Comparison of ENCODE assay signal across 27 mouse cellular contexts in the genomic region with DNA sequence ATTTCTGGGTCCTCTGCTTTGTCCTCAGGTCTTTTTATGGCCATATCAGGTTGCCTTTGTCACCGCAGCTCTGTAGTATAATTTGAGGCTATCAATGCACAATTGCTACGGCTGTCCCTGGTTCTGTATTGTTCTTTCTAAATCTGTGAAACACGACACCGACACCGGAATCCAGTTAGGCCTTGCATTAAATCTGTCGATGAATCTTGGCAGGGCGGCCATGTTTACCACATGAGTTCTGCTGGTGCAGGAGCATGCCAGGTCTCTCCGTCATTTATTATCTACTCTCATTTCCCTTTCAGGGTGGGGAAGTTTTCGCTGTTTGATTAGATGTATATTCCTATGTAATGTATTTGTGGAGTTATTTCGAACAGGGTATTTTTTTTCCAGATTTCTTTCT. TPM values are rescaled to one million over a fixed set of nuclear protein-coding genes. Genes with fewer than 3 reads are reported as not detected.
A peak's percentile ranks its signal among the peaks of the same experiment; 100 is the strongest.
DNase-seq lines count a peak whose midpoint lies in the region; ATAC-seq and TF ChIP-seq lines count a peak whose summit lies in the region.
"Had no signal": no experiment of that assay in that cellular context is flagged by ENCODE, and none has a peak within 500 bp of the region (broad histone marks: within the 10 kb centered on the region; RNA-seq: fewer than 3 reads in every experiment).

No protein-coding gene starts in this region.

- H3K9ac ChIP-seq in heart, embryonic 15.5 days: no peak overlapping the region
- H3K9ac ChIP-seq: embryonic facial prominence, embryonic 15.5 days; hindbrain, embryonic 14.5 days; intestine, embryonic 15.5 days had no signal

- H3K4me3 ChIP-seq in gastrocnemius, adult 2 months: no peak overlapping the region
- no peak overlapping the region for H3K4me3 ChIP-seq in heart, embryonic 15.5 days
- no peak overlapping the region for H3K4me3 ChIP-seq in layer of hippocampus, adult 2 months
- H3K4me3 ChIP-seq: embryonic facial prominence, embryonic 15.5 days; erythroblast, embryonic 14.5 days; forebrain, embryonic 10.5 days; hindbrain, embryonic 10.5 days; intestine, embryonic 15.5 days had no signal

- no peaks in the 10 kb centered on the region for H3K27me3 ChIP-seq in heart, embryonic 15.5 days
- H3K27me3 ChIP-seq: CH12.LX; embryonic facial prominence, embryonic 15.5 days; intestine, embryonic 15.5 days; Patski had no signal

- H3K36me3 ChIP-seq in heart, embryonic 15.5 days: no peaks in the 10 kb centered on the region
- H3K36me3 ChIP-seq: embryonic facial prominence, embryonic 15.5 days; forebrain, embryonic 10.5 days; hindbrain, embryonic 10.5 days; intestine, embryonic 15.5 days had no signal

- H3K4me2 ChIP-seq in heart, embryonic 15.5 days: no peak overlapping the region
- H3K4me2 ChIP-seq: embryonic facial prominence, embryonic 15.5 days; heart, embryonic 11.5 days; hindbrain, embryonic 14.5 days; intestine, embryonic 15.5 days had no signal

- no peak for ATAC-seq in heart, embryonic 15.5 days (replicated peaks; ENCODE audit: insufficient number of reproducible peaks, insufficient read depth, low FRiP score, low read depth)
- ATAC-seq: activated CD4-positive, CD25-positive, alpha-beta regulatory T cell, adult 4 months; forebrain, embryonic 16.5 days; intestine, embryonic 15.5 days; Patski had no signal

- H3K9me3 ChIP-seq in heart, embryonic 15.5 days (replicated peaks): no peaks in the 10 kb centered on the region
- H3K9me3 ChIP-seq: embryonic facial prominence, embryonic 15.5 days; hindbrain, embryonic 10.5 days; intestine, embryonic 15.5 days had no signal

- H3K4me1 ChIP-seq in heart, embryonic 15.5 days (replicated peaks): peaks cover 71% of the 10 kb centered on the region

- TF ChIP-seq CTCF in gastrocnemius, adult 2 months (IDR thresholded peaks at IDR 0.05): no peak
- TF ChIP-seq CTCF in layer of hippocampus, adult 2 months (conservative IDR thresholded peaks at IDR 0.05): no peak
- TF ChIP-seq CTCF in brain, embryonic 14.5 days (IDR thresholded peaks at IDR 0.05; ENCODE audit: borderline replicate concordance, extremely low read depth, insufficient read depth, insufficient read length): no peak

- H3K27ac ChIP-seq in gastrocnemius, adult 2 months: peak overlapping the region; percentile 78
- peak overlapping the region; percentile 27; the same call in 1 of the 2 replicates for H3K27ac ChIP-seq in heart, embryonic 15.5 days
- H3K27ac ChIP-seq in layer of hippocampus, adult 2 months: peak overlapping the region; percentile 47; the same call in 1 of the 2 replicates
- H3K27ac ChIP-seq: embryonic facial prominence, embryonic 15.5 days; forebrain, embryonic 10.5 days; hindbrain, embryonic 10.5 days; hindbrain, embryonic 14.5 days had no signal

- no peak for TF ChIP-seq POLR2A in brain, embryonic 14.5 days (IDR thresholded peaks at IDR 0.05; ENCODE audit: borderline replicate concordance, extremely low read depth, insufficient read depth, insufficient read length, poor library complexity, severe bottlenecking)

- no peak for DNase-seq in gastrocnemius, adult 2 months
- no peak for DNase-seq in gastrocnemius, postnatal 10 days
- DNase-seq in heart, postnatal 4 days: no peak
- no peak for DNase-seq in layer of hippocampus, adult 2 months (ENCODE audit: low spot score in 2 of 2)
- DNase-seq in layer of hippocampus, postnatal 25 days (ENCODE audit: extremely low spot score in 1 of 2, low spot score in 1 of 2): no peak
- peak; percentile 59 for DNase-seq in brain, embryonic 14.5 days (ENCODE audit: low read depth)
- DNase-seq: adrenal gland, postnatal 14 days; cerebellum, adult 18-20 months; cerebellum, adult 9-11 months; cerebellum, postnatal 36 days; gastrocnemius, postnatal 25 days; kidney, adult 2 months had no signal

- WGBS in heart, embryonic 15.5 days: 59% methylated on average over 10 of the region's 10 CpGs

- intact Hi-C loops in gastrocnemius, adult 2 months (cut with DNase I): no loop called here

RNA-seq across cellular contexts. Expression of a gene that starts 42.3 kb away (rescaled TPM):
- 1 to 10 TPM in 1 of 2 experiments, under 1 TPM in 1; 0.79 to 1.0 TPM for total RNA-seq in gastrocnemius, adult 2 months (2021)
- total RNA-seq in gastrocnemius, postnatal 10 days (2021): 1 to 10 TPM in 1 of 2 experiments, under 1 TPM in 1; 0.68 to 2.0 TPM
- polyA plus RNA-seq in heart, embryonic 15.5 days (2015; fragmentation: Nextera tagmentation; extraction: Ambion mirVana): 0.83 and 1.5 TPM in 2 replicates
- total RNA-seq in heart, postnatal 4 days (2021): 1 to 10 TPM; 1.4 to 1.7 TPM
- 1 to 10 TPM; 3.8 to 4.2 TPM for total RNA-seq in layer of hippocampus, adult 2 months (2021)
- total RNA-seq in layer of hippocampus, postnatal 25 days (2021): 1 to 10 TPM; 1.5 to 2.8 TPM
- 2.3 and 2.4 TPM in 2 replicates for polyA plus RNA-seq in brain, embryonic 14.5 days (2012; rRNA removed)
- total RNA-seq: CH12.LX; granulocyte monocyte progenitor cell, adult 5-6 weeks had no signal
- polyA plus RNA-seq: activated CD4-positive, CD25-positive, alpha-beta regulatory T cell, adult 4 months; erythroblast, embryonic 14.5 days had no signal

RNA-seq across cellular contexts. Expression of a gene that starts 53.8 kb away (rescaled TPM):
- total RNA-seq in gastrocnemius, adult 2 months (2021): not detected
- total RNA-seq in gastrocnemius, postnatal 10 days (2021): not detected
- polyA plus RNA-seq in heart, embryonic 15.5 days (2015; fragmentation: Nextera tagmentation; extraction: Ambion mirVana): not detected in 2 replicates
- total RNA-seq in heart, postnatal 4 days (2021): not detected
- not detected for total RNA-seq in layer of hippocampus, adult 2 months (2021)
- total RNA-seq in layer of hippocampus, postnatal 25 days (2021): not detected
- polyA plus RNA-seq in brain, embryonic 14.5 days (2012; rRNA removed): not detected in 2 replicates
- total RNA-seq: adrenal gland, adult 18-20 months; adrenal gland, postnatal 14 days; CH12.LX; gastrocnemius, postnatal 25 days; granulocyte monocyte progenitor cell, adult 5-6 weeks had no signal
- polyA plus RNA-seq: activated CD4-positive, CD25-positive, alpha-beta regulatory T cell, adult 4 months; embryonic facial prominence, embryonic 15.5 days; erythroblast, embryonic 14.5 days; forebrain, embryonic 10.5 days; forebrain, embryonic 16.5 days; frontal cortex, adult 2 months; heart, embryonic 11.5 days; hindbrain, embryonic 10.5 days; hindbrain, embryonic 14.5 days; intestine, embryonic 15.5 days; kidney, adult 2 months; Patski had no signal

Comparison
In these comparisons a context has a peak if more than half of its experiments do, and no peak if none do; other contexts are left out.
1. H3K27ac ChIP-seq: peak in every context shown above with its lines; median percentile 78 in gastrocnemius, adult 2 months; 47 in layer of hippocampus, adult 2 months; 27 in heart, embryonic 15.5 days.